8 mouse cellular contexts compared by ENCODE assay signal in the genomic region with DNA sequence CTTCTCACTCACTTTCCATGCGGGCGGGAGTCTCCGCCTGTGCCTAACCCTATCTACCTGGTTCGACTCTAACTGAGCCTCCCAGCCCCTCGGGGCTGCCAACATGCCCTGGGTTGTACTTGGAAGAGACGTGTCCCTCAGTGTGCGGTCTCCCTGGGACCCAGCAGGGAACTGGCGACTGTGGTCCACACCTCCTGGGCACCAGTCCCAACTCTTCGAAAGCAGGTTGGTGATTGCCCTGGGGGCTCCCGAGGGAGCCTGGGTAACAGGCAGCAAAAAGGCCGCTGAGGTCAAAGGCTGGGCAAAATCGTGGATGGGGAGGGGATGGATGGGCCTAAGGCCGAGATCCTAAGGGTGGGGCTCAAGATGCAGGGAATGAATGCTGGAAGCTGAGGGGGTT. TPM values are rescaled to one million over a fixed set of nuclear protein-coding genes. Genes with fewer than 3 reads are reported as not detected.
DNase-seq lines count a peak whose midpoint lies in the region; ATAC-seq and TF ChIP-seq lines count a peak whose summit lies in the region.

No protein-coding gene starts in this region.

- no peaks in the 10 kb centered on the region for H3K9me3 ChIP-seq in hindbrain, embryonic 14.5 days (ENCODE audit: control insufficient read depth, low read length)
- H3K9me3 ChIP-seq in midbrain, embryonic 14.5 days (ENCODE audit: control insufficient read depth, low read length): no peaks in the 10 kb centered on the region

- no peak for ATAC-seq in hindbrain, embryonic 14.5 days (ENCODE audit: low FRiP score)
- no peak for ATAC-seq in midbrain, embryonic 14.5 days (ENCODE audit: low FRiP score, low TSS enrichment)
- ATAC-seq in inflammation-experienced regulatory T-cells, adult 6 months: no peak

- peak overlapping the region; percentile 92 for H3K9ac ChIP-seq in hindbrain, embryonic 14.5 days
- H3K9ac ChIP-seq in midbrain, embryonic 14.5 days (replicated peaks; ENCODE audit: low read length): peak overlapping the region; percentile 89

- no peaks in the 10 kb centered on the region for H3K27me3 ChIP-seq in hindbrain, embryonic 14.5 days (ENCODE audit: control insufficient read depth, insufficient read depth, low read length)
- H3K27me3 ChIP-seq in midbrain, embryonic 14.5 days (ENCODE audit: control insufficient read depth, insufficient read depth, low read length): no peaks in the 10 kb centered on the region

- H3K4me2 ChIP-seq in hindbrain, embryonic 14.5 days (replicated peaks): peak overlapping the region; percentile 90
- H3K4me2 ChIP-seq in midbrain, embryonic 14.5 days (ENCODE audit: low read length): peak overlapping the region; percentile 79

- no peaks in the 10 kb centered on the region; the same call in 1 of the 2 replicates for H3K36me3 ChIP-seq in hindbrain, embryonic 14.5 days (replicated peaks; ENCODE audit: control insufficient read depth, insufficient read depth)
- H3K36me3 ChIP-seq in midbrain, embryonic 14.5 days (ENCODE audit: control insufficient read depth, insufficient read depth, low read length): peaks cover 15% of the 10 kb centered on the region; the same call in 1 of the 2 replicates

- peaks cover 18% of the 10 kb centered on the region for H3K4me1 ChIP-seq in hindbrain, embryonic 14.5 days (replicated peaks; ENCODE audit: control insufficient read depth, insufficient read depth, low read length)
- peaks cover 18% of the 10 kb centered on the region for H3K4me1 ChIP-seq in midbrain, embryonic 14.5 days (ENCODE audit: control insufficient read depth, insufficient read depth, low read length)

- H3K27ac ChIP-seq in layer of hippocampus, adult 2 months: peak overlapping the region; percentile 98
- H3K27ac ChIP-seq in hindbrain, embryonic 14.5 days: no peak overlapping the region; the same call in 1 of the 2 replicates
- no peak overlapping the region for H3K27ac ChIP-seq in midbrain, embryonic 14.5 days (replicated peaks; ENCODE audit: low read depth, low read length)

- peak overlapping the region; percentile 71 for H3K4me3 ChIP-seq in layer of hippocampus, adult 2 months
- peak overlapping the region; percentile 85 for H3K4me3 ChIP-seq in hindbrain, embryonic 14.5 days (replicated peaks; ENCODE audit: low read length)
- H3K4me3 ChIP-seq in midbrain, embryonic 14.5 days (replicated peaks; ENCODE audit: low read depth, low read length): peak overlapping the region; percentile 78

- DNase-seq in layer of hippocampus, adult 2 months (ENCODE audit: low spot score in 2 of 2): no peak
- no peak for DNase-seq in layer of hippocampus, postnatal 25 days (ENCODE audit: extremely low spot score in 1 of 2, low spot score in 1 of 2)
- DNase-seq in cerebellum, postnatal 10 days: peak; percentile 60 to 61
- no peak for DNase-seq in hindbrain, embryonic 14.5 days (ENCODE audit: low spot score)
- no peak for DNase-seq in midbrain, embryonic 14.5 days
- DNase-seq in testis, postnatal 14 days (ENCODE audit: low spot score): no peak
- no peak for DNase-seq in ovary, postnatal 14 days (ENCODE audit: low spot score)

- 70% methylated on average over 13 of the region's 13 CpGs for WGBS in hindbrain, embryonic 14.5 days
- 69% methylated on average over 13 of the region's 13 CpGs for WGBS in midbrain, embryonic 14.5 days

- TF ChIP-seq CTCF in layer of hippocampus, adult 2 months (conservative IDR thresholded peaks at IDR 0.05): no peak

RNA-seq across cellular contexts. Expression of a gene that starts 1.0 kb away (rescaled TPM):
- total RNA-seq in layer of hippocampus, adult 2 months (2021): 10 to 100 TPM; 65.3 to 66.1 TPM
- total RNA-seq in layer of hippocampus, postnatal 25 days (2021): 10 to 100 TPM; 64.7 to 67.3 TPM
- 23.4 and 26.2 TPM in 2 replicates for polyA plus RNA-seq in hindbrain, embryonic 14.5 days (2014; fragmentation: Nextera tagmentation; extraction: Ambion mirVana)
- 22.3 and 26.7 TPM in 2 replicates for polyA plus RNA-seq in midbrain, embryonic 14.5 days (2014; fragmentation: Nextera tagmentation; extraction: Ambion mirVana)
- polyA plus RNA-seq in inflammation-experienced regulatory T-cells, adult 6 months (2017; shearing (Covaris generic)): 10 to 100 TPM; 13.6 to 17.5 (median 14.5) TPM

RNA-seq across cellular contexts. Expression of a gene that starts 34.0 kb away (rescaled TPM):
- 10 to 100 TPM; 40.6 to 41.1 TPM for total RNA-seq in layer of hippocampus, adult 2 months (2021)
- total RNA-seq in layer of hippocampus, postnatal 25 days (2021): 10 to 100 TPM; 39.4 to 41.4 TPM
- polyA plus RNA-seq in hindbrain, embryonic 14.5 days (2014; fragmentation: Nextera tagmentation; extraction: Ambion mirVana): 67.8 and 70.8 TPM in 2 replicates
- 55.1 and 57.5 TPM in 2 replicates for polyA plus RNA-seq in midbrain, embryonic 14.5 days (2014; fragmentation: Nextera tagmentation; extraction: Ambion mirVana)
- 10 to 100 TPM; 53.3 to 65.6 (median 59.5) TPM for polyA plus RNA-seq in inflammation-experienced regulatory T-cells, adult 6 months (2017; shearing (Covaris generic))

RNA-seq across cellular contexts. Expression of a gene that starts 38.9 kb away (rescaled TPM):
- total RNA-seq in layer of hippocampus, adult 2 months (2021): 10 to 100 TPM; 36.4 to 37.1 TPM
- total RNA-seq in layer of hippocampus, postnatal 25 days (2021): 10 to 100 TPM; 36.1 to 37.0 TPM
- 21.0 and 21.8 TPM in 2 replicates for polyA plus RNA-seq in hindbrain, embryonic 14.5 days (2014; fragmentation: Nextera tagmentation; extraction: Ambion mirVana)
- polyA plus RNA-seq in midbrain, embryonic 14.5 days (2014; fragmentation: Nextera tagmentation; extraction: Ambion mirVana): 16.9 and 21.4 TPM in 2 replicates
- 1 to 10 TPM; 4.9 to 6.2 (median 6.1) TPM for polyA plus RNA-seq in inflammation-experienced regulatory T-cells, adult 6 months (2017; shearing (Covaris generic))

RNA-seq across cellular contexts. Expression of a gene that starts 55.4 kb away (rescaled TPM):
- total RNA-seq in layer of hippocampus, adult 2 months (2021): 1 to 10 TPM; 5.4 to 7.0 TPM
- 1 to 10 TPM; 5.4 to 6.6 TPM for total RNA-seq in layer of hippocampus, postnatal 25 days (2021)
- 8.4 and 9.9 TPM in 2 replicates for polyA plus RNA-seq in hindbrain, embryonic 14.5 days (2014; fragmentation: Nextera tagmentation; extraction: Ambion mirVana)
- 8.5 and 10.5 TPM in 2 replicates for polyA plus RNA-seq in midbrain, embryonic 14.5 days (2014; fragmentation: Nextera tagmentation; extraction: Ambion mirVana)
- polyA plus RNA-seq in inflammation-experienced regulatory T-cells, adult 6 months (2017; shearing (Covaris generic)): 10 to 100 TPM; 29.8 to 39.7 (median 37.9) TPM

RNA-seq across cellular contexts. Expression of a gene that starts 58.9 kb away (rescaled TPM):
- total RNA-seq in layer of hippocampus, adult 2 months (2021): 1 to 10 TPM; 6.1 to 7.1 TPM
- total RNA-seq in layer of hippocampus, postnatal 25 days (2021): 1 to 10 TPM; 5.5 to 6.0 TPM
- polyA plus RNA-seq in hindbrain, embryonic 14.5 days (2014; fragmentation: Nextera tagmentation; extraction: Ambion mirVana): 1.4 and 1.5 TPM in 2 replicates
- polyA plus RNA-seq in midbrain, embryonic 14.5 days (2014; fragmentation: Nextera tagmentation; extraction: Ambion mirVana): 0.78 and 1.6 TPM in 2 replicates
- polyA plus RNA-seq in inflammation-experienced regulatory T-cells, adult 6 months (2017; shearing (Covaris generic)): 10 to 100 TPM in 1 of 3 experiments, 1 to 10 TPM in 2; 8.1 to 11.5 (median 8.7) TPM

Comparison
In these comparisons a context has a peak if more than half of its experiments do, and no peak if none do; other contexts are left out.
1. DNase-seq: peak in cerebellum, postnatal 10 days (2 of 2); none in layer of hippocampus, adult 2 months (0 of 2), layer of hippocampus, postnatal 25 days (0 of 2), hindbrain, embryonic 14.5 days (single experiment), midbrain, embryonic 14.5 days (single experiment), testis, postnatal 14 days (single experiment) and ovary, postnatal 14 days (single experiment).
2. Peak in every context shown above with its lines, with median percentiles within 50 percentile points of each other: H3K4me3 ChIP-seq.